ENCODE assay signal across 7 mouse cellular contexts in the genomic region with DNA sequence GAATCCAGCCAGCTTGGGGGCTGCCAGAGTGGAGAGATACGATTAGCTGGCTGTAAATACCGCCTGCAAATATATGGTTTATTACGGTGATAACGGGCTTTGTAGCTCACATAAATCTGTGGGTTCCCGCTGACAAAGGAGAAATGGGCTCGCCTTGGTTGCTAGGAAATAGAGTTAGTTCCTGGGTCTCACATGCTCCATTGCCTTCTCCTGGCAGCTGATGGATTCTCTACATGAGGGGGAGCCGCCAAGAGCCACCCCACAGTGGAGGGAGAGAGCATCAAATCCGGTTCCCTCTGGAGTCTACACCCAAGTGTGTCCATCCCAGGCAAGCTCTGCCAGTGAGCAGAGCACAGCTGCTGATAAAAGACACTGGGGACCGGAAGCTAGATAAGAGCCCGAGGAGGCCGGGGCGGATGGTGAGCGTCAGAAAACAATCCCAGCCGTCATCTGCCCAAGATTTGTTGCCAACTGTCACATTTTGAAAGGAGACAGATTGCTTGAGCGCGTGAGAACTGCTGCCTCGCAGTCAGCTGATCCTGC.
A peak's percentile ranks its signal among the peaks of the same experiment; 100 is the strongest.
DNase-seq lines count a peak whose midpoint lies in the region; ATAC-seq and TF ChIP-seq lines count a peak whose summit lies in the region.

No protein-coding gene starts in this region.

- ATAC-seq in forebrain, embryonic 12.5 days (ENCODE audit: low FRiP score): peak; percentile 53
- ATAC-seq in liver, embryonic 14.5 days (ENCODE audit: insufficient read depth): peak; percentile 48
- peak; percentile 86 for ATAC-seq in neural tube, embryonic 13.5 days (ENCODE audit: low read depth)

- 58% methylated on average over 17 of the region's 17 CpGs for WGBS in forebrain, embryonic 12.5 days
- WGBS in liver, embryonic 14.5 days (ENCODE audit: insufficient replicate concordance): 4% methylated on average over 17 of the region's 17 CpGs
- WGBS in neural tube, embryonic 13.5 days: 4% methylated on average over 17 of the region's 17 CpGs

- no peak overlapping the region for H3K9ac ChIP-seq in forebrain, embryonic 12.5 days
- no peak overlapping the region for H3K9ac ChIP-seq in liver, embryonic 14.5 days (replicated peaks)
- 0 out of 2 replicates have a peak overlapping the region, but pooled peaks have one; percentile 43 for H3K9ac ChIP-seq in neural tube, embryonic 13.5 days

- intact Hi-C loops in heart, postnatal 25 days (cut with DNase I): no loop called here

- H3K4me3 ChIP-seq in forebrain, embryonic 12.5 days (replicated peaks): no peak overlapping the region
- no peak overlapping the region for H3K4me3 ChIP-seq in liver, embryonic 14.5 days (ENCODE audit: insufficient read depth in 1 of 2, low read depth in 2 of 2, low read length in 2 of 2)
- no peak overlapping the region; the same call in 1 of the 2 replicates for H3K4me3 ChIP-seq in neural tube, embryonic 13.5 days

- DNase-seq in brain, adult 2 months (ENCODE audit: low read depth, low spot score): peak; percentile 59
- DNase-seq in heart, postnatal 25 days (ENCODE audit: low spot score): peak; percentile 65
- DNase-seq in kidney, postnatal 25 days: peak; percentile 63 to 81
- DNase-seq in liver, embryonic 14.5 days (ENCODE audit: low read depth in 3 of 3, low spot score in 3 of 3): peak in 1 of 3 experiments; percentile 4
- no peak for DNase-seq in gastrocnemius, adult 18-20 months (ENCODE audit: low spot score)

- peaks cover 14% of the 10 kb centered on the region; the same call in 1 of the 2 replicates for H3K27me3 ChIP-seq in forebrain, embryonic 12.5 days
- no peaks in the 10 kb centered on the region; the same call in 1 of the 2 replicates for H3K27me3 ChIP-seq in liver, embryonic 14.5 days (ENCODE audit: control insufficient read depth, insufficient read depth, low read length)
- peaks cover 74% of the 10 kb centered on the region for H3K27me3 ChIP-seq in neural tube, embryonic 13.5 days

- H3K4me2 ChIP-seq in forebrain, embryonic 12.5 days: 0 out of 2 replicates have a peak overlapping the region, but pooled peaks have one; percentile 1
- no peak overlapping the region for H3K4me2 ChIP-seq in liver, embryonic 14.5 days (ENCODE audit: low read depth)
- H3K4me2 ChIP-seq in neural tube, embryonic 13.5 days: peak overlapping the region; percentile 45

- H3K9me3 ChIP-seq in forebrain, embryonic 12.5 days: no peaks in the 10 kb centered on the region
- no peaks in the 10 kb centered on the region for H3K9me3 ChIP-seq in liver, embryonic 14.5 days (ENCODE audit: control insufficient read depth, low read length)
- H3K9me3 ChIP-seq in neural tube, embryonic 13.5 days: no peaks in the 10 kb centered on the region

- peaks cover 11% of the 10 kb centered on the region for H3K4me1 ChIP-seq in forebrain, embryonic 12.5 days
- no peaks in the 10 kb centered on the region for H3K4me1 ChIP-seq in liver, embryonic 14.5 days (replicated peaks; ENCODE audit: control insufficient read depth in 2 of 2, insufficient read depth in 2 of 2, low read length in 1 of 2)
- peaks cover 41% of the 10 kb centered on the region for H3K4me1 ChIP-seq in neural tube, embryonic 13.5 days (replicated peaks)

- peak overlapping the region; percentile 51 for H3K27ac ChIP-seq in forebrain, embryonic 12.5 days
- no peak overlapping the region for H3K27ac ChIP-seq in liver, embryonic 14.5 days
- H3K27ac ChIP-seq in neural tube, embryonic 13.5 days (replicated peaks): peak overlapping the region; percentile 76

- no peaks in the 10 kb centered on the region for H3K36me3 ChIP-seq in forebrain, embryonic 12.5 days (replicated peaks)
- no peaks in the 10 kb centered on the region for H3K36me3 ChIP-seq in liver, embryonic 14.5 days (replicated peaks; ENCODE audit: control insufficient read depth, insufficient read depth, low read depth)
- H3K36me3 ChIP-seq in neural tube, embryonic 13.5 days: no peaks in the 10 kb centered on the region

- TF ChIP-seq CTCF in liver, embryonic 14.5 days (IDR thresholded peaks at IDR 0.05; ENCODE audit: low read depth): no peak

- TF ChIP-seq EP300 in liver, embryonic 14.5 days (IDR thresholded peaks at IDR 0.05; ENCODE audit: low read depth): no peak
